Mouse (Mus musculus) bone marrow, adult 2 months (tissue): ENCODE measurements at regions not wholly inside any gene's neighbourhood (a gene's known extent, or its start where the extent isn't known, plus 50 kb on each side); places are given as distances from the start of the nearest gene placed in this dataset.

Source experiments
- CTCF ChIP-seq: fragments of 200-500 bp; IDR thresholded peaks from 2 replicates; pipeline ENCODE4 v1.5.1; 2011; ENCODE audit warnings: low read length, control low read depth; ENCODE audit not compliant: control insufficient read depth, insufficient read depth
- POLR2A ChIP-seq: fragments of 200-500 bp; IDR thresholded peaks from 2 replicates; pipeline ENCODE4 v1.6.1; 2011; ENCODE audit warnings: low read depth, mild to moderate bottlenecking, control low read depth, low read length, borderline replicate concordance; ENCODE audit not compliant: control insufficient read depth

DNA sequence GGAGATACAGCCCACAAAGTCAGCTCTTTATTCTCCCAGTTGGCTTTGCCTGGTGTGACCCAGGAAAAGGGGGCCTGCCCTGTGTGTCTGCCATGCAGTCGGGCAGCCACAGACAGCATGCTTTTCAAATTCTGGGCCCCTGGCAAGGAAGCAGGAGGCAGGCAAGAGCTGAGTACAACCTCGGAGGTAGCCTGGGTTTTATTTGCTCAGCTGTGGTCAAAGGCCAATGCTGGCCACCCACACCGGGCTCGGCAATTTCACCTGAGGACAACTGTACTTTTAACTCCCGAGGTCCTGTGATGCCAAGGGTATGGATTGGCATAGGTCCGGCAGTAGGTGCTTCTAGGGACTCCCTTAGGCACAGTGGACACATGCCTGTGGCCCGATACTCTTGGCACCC is 414.8 kb downstream of the Rps24 start:
- no peak for TF ChIP-seq CTCF
- TF ChIP-seq POLR2A = no peak
